Mouse (Mus musculus) testis, adult 2 months (tissue): ENCODE measurements around the gene Npy5r. TPM values are rescaled to one million over a fixed set of nuclear protein-coding genes. Genes with fewer than 3 reads are reported as not detected.

Experiments used
- H3K27ac ChIP-seq: fragments of 200-500 bp; 2 replicates; pipeline ENCODE4 v1.5.1; 2012; ENCODE audit warnings: low read depth, low read length; ENCODE audit not compliant: control insufficient read depth, insufficient read depth
- H3K27me3 ChIP-seq: fragments of 200-500 bp; 2 replicates; pipeline ENCODE4 v1.6.1; 2012; ENCODE audit warnings: mild to moderate bottlenecking, low read length, moderate library complexity; ENCODE audit not compliant: control insufficient read depth, insufficient read depth
- H3K36me3 ChIP-seq: fragments of 200-500 bp; 2 replicates; pipeline ENCODE4 v1.6.1; 2012; ENCODE audit warnings: mild to moderate bottlenecking, low read length; ENCODE audit not compliant: control insufficient read depth, insufficient read depth
- H3K4me1 ChIP-seq: fragments of 200-500 bp; 2 replicates; pipeline ENCODE4 v1.6.1; 2012; ENCODE audit warnings: low read length; ENCODE audit not compliant: control insufficient read depth, insufficient read depth
- H3K4me3 ChIP-seq: fragments of 200-500 bp; 2 replicates; pipeline ENCODE4 v1.5.1; 2012; ENCODE audit warnings: low read depth, mild to moderate bottlenecking, low read length, moderate library complexity, mixed read lengths; ENCODE audit not compliant: control insufficient read depth
- CTCF ChIP-seq: fragments of 200-500 bp; IDR thresholded peaks from 2 replicates; pipeline ENCODE4 v1.5.1; 2012; ENCODE audit warnings: low read depth, mild to moderate bottlenecking, inconsistent platforms, low read length, moderate library complexity; ENCODE audit not compliant: control insufficient read depth, insufficient read depth, insufficient replicate concordance
- POLR2A ChIP-seq: fragments of 200-500 bp; IDR thresholded peaks from 2 replicates; pipeline ENCODE4 v1.6.1; 2012; ENCODE audit warnings: low read depth, mild to moderate bottlenecking, inconsistent platforms, low read length, moderate library complexity; ENCODE audit not compliant: control insufficient read depth
- polyA plus RNA-seq: library from polyadenylated mRNA; depleted of rRNA; stranded (reverse); fragments of >200 nt; gene quantifications from 2 replicates; pipeline ENCODE4 v1.2.3, GENCODE M21; 2012; rRNA removed

Npy5r gene
- polyA plus RNA-seq, 1 experiment = not detected

GRCm38 (mm10) chr8:66696970-66697843 lies 9.3 kb upstream of the Npy5r start, which contains the start of gene Npy1r:
Gene Npy1r (plus strand): TSS chr8:66697192.
- Histone ChIP-seq H3K27ac (no peak within 1 kb of the TSS), H3K27me3 (no peaks in the 10 kb centered on the region), H3K36me3 (no peaks in the 10 kb centered on the region), H3K4me1 (no peaks in the 10 kb centered on the region; the same call in 1 of the 2 replicates), H3K4me3 (peak within 1 kb of the TSS; percentile 17)
- TF ChIP-seq CTCF = no peak
- TF ChIP-seq POLR2A = no peak

- TF ChIP-seq CTCF (no peak), POLR2A (no peak)
- no peaks in the 10 kb centered on the region for H3K36me3 ChIP-seq
- peaks cover 3% of the 10 kb centered on the region for H3K27me3 ChIP-seq
- no peak overlapping the region for H3K27ac ChIP-seq
- H3K4me3 ChIP-seq = no peak overlapping the region
- peaks cover 2% of the 10 kb centered on the region; the same call in 1 of the 2 replicates for H3K4me1 ChIP-seq
Measured at GRCm38 (mm10) chr8:66690402-66690801, 2.5 kb upstream of the Npy5r start.

- TF ChIP-seq CTCF (no peak), POLR2A (no peak)
- peaks cover 2% of the 10 kb centered on the region; the same call in 1 of the 2 replicates for H3K4me1 ChIP-seq
- peaks cover 3% of the 10 kb centered on the region for H3K27me3 ChIP-seq
- H3K36me3 ChIP-seq = no peaks in the 10 kb centered on the region
- H3K4me3 ChIP-seq = no peak overlapping the region
- H3K27ac ChIP-seq = no peak overlapping the region
Measured at GRCm38 (mm10) chr8:66688799-66689198, 871 bp upstream of the Npy5r start.

DNA sequence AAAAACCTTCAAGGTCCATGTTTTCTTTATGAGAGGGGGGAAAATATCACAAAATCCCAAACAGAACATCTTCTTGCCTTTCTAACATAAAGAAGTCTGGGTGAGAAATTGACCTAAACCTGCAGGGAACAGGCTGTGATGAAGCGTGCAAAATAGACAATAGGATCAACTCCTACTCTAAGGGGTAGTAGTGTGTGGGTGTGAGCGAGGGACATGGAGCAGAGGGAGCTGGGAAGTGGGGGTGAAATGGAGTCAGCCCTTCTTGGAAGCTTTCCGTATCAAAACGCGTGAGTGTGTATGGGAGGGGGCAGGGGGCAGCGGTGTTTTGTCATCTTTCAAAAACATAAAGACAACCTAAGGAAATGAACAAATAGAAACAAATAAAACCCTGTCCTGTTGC lies 467 bp upstream of the Npy5r start:
- Histone ChIP-seq H3K4me3 (no peak overlapping the region), H3K27me3 (peaks cover 3% of the 10 kb centered on the region), H3K36me3 (no peaks in the 10 kb centered on the region), H3K27ac (no peak overlapping the region), H3K4me1 (peaks cover 2% of the 10 kb centered on the region; the same call in 1 of the 2 replicates)
- no peak for TF ChIP-seq CTCF
- no peak for TF ChIP-seq POLR2A

- Histone ChIP-seq H3K4me1 (no peaks in the 10 kb centered on the region), H3K27ac (no peak overlapping the region), H3K4me3 (no peak overlapping the region), H3K27me3 (no peaks in the 10 kb centered on the region), H3K36me3 (no peaks in the 10 kb centered on the region)
- TF ChIP-seq CTCF = no peak
- TF ChIP-seq POLR2A = no peak
Measured at GRCm38 (mm10) chr8:66681261-66681660, 6.7 kb downstream of the Npy5r start.

- no peaks in the 10 kb centered on the region for H3K36me3 ChIP-seq
- no peak overlapping the region for H3K4me3 ChIP-seq
Measured at GRCm38 (mm10) chr8:66630721-66631120, 57.2 kb downstream of the Npy5r start.

More at GRCm38 (mm10) chr8:66630721-66631120, 57.2 kb downstream of the Npy5r start:
- TF ChIP-seq POLR2A = no peak
- TF ChIP-seq CTCF = no peak
- Histone ChIP-seq H3K4me1 (no peaks in the 10 kb centered on the region), H3K27me3 (no peaks in the 10 kb centered on the region), H3K27ac (no peak overlapping the region)

Other genes starting within 250 kb of the Npy5r start
- 2.4 and 2.5 TPM in 2 replicates for gene Tma16, start 201.6 kb downstream of the Npy5r start, polyA plus RNA-seq
- gene Tktl2, start 176.4 kb downstream of the Npy5r start, polyA plus RNA-seq = 31.5 and 33.8 TPM in 2 replicates
- gene Npy1r, start 9.1 kb upstream of the Npy5r start, polyA plus RNA-seq = 0.33 and 0.55 TPM in 2 replicates
- gene Naf1, start 172.1 kb upstream of the Npy5r start, polyA plus RNA-seq = 9.7 and 9.9 TPM in 2 replicates